In genomic region chr15:45180173-45180572, GRCm38 (mm10) we compare ENCODE assay signal across 12 mouse cellular contexts.
A peak's percentile ranks its signal among the peaks of the same experiment; 100 is the strongest.
DNase-seq lines count a peak whose midpoint lies in the region; ATAC-seq and TF ChIP-seq lines count a peak whose summit lies in the region.
"Had no signal": no experiment of that assay in that cellular context is flagged by ENCODE, and none has a peak within 500 bp of the region (broad histone marks: within the 10 kb centered on the region; RNA-seq: fewer than 3 reads in every experiment).

No protein-coding gene starts in this region.

- 36% methylated on average over 5 of the region's 5 CpGs for WGBS in kidney, embryonic 15.5 days

- ATAC-seq in kidney, embryonic 15.5 days (replicated peaks; ENCODE audit: low FRiP score), result peak; percentile 25; the same call in 1 of the 2 replicates
- ATAC-seq: inflammation-experienced regulatory T-cells, adult 6 months had no signal

- H3K4me1 ChIP-seq in kidney, embryonic 15.5 days, result no peaks in the 10 kb centered on the region
- H3K4me1 ChIP-seq: heart, embryonic 12.5 days had no signal

- no peak overlapping the region for H3K27ac ChIP-seq in kidney, embryonic 15.5 days

- TF ChIP-seq CTCF in brain, embryonic 14.5 days (IDR thresholded peaks at IDR 0.05; ENCODE audit: borderline replicate concordance, extremely low read depth, insufficient read depth, insufficient read length), result peak; percentile 47; the same call in 1 of the 2 replicates

- no peak for DNase-seq in kidney, adult 9 months
- DNase-seq in urinary bladder, postnatal 14 days (ENCODE audit: low spot score), result peak; percentile 28
- DNase-seq in urinary bladder, adult 2 months (ENCODE audit: low spot score), result no peak
- DNase-seq in brain, embryonic 14.5 days (ENCODE audit: low read depth), result peak; percentile 24
- DNase-seq in gastrocnemius, postnatal 4 days (ENCODE audit: low spot score in 2 of 2), result no peak
- DNase-seq in gastrocnemius, postnatal 36 days, result no peak
- no peak for DNase-seq in testis, postnatal 10 days (ENCODE audit: low spot score)
- DNase-seq: lung, adult 2 months had no signal

- H3K27me3 ChIP-seq in kidney, embryonic 15.5 days, result no peaks in the 10 kb centered on the region
- H3K27me3 ChIP-seq: heart, embryonic 12.5 days had no signal

- no peaks in the 10 kb centered on the region for H3K9me3 ChIP-seq in kidney, embryonic 15.5 days (replicated peaks)
- H3K9me3 ChIP-seq: heart, embryonic 12.5 days had no signal

- H3K36me3 ChIP-seq in kidney, embryonic 15.5 days, result no peaks in the 10 kb centered on the region
- H3K36me3 ChIP-seq: heart, embryonic 12.5 days had no signal

- no peak overlapping the region for H3K9ac ChIP-seq in kidney, embryonic 15.5 days
- H3K9ac ChIP-seq: heart, embryonic 12.5 days had no signal

- intact Hi-C loops in gastrocnemius, postnatal 36 days (cut with DNase I), result no loop called here

- no peak for TF ChIP-seq POLR2A in brain, embryonic 14.5 days (IDR thresholded peaks at IDR 0.05; ENCODE audit: borderline replicate concordance, extremely low read depth, insufficient read depth, insufficient read length, poor library complexity, severe bottlenecking)

- no peak overlapping the region for H3K4me3 ChIP-seq in kidney, embryonic 15.5 days (replicated peaks)
- H3K4me3 ChIP-seq: heart, embryonic 12.5 days; myocyte had no signal

- no peak overlapping the region for H3K4me2 ChIP-seq in kidney, embryonic 15.5 days
- H3K4me2 ChIP-seq: heart, embryonic 12.5 days had no signal

Comparison
In these comparisons a context has a peak if more than half of its experiments do, and no peak if none do; other contexts are left out.
1. DNase-seq: peak in urinary bladder, postnatal 14 days (single experiment) and brain, embryonic 14.5 days (single experiment); none in kidney, adult 9 months (single experiment), urinary bladder, adult 2 months (single experiment), gastrocnemius, postnatal 4 days (0 of 2), gastrocnemius, postnatal 36 days (0 of 2) and testis, postnatal 10 days (single experiment).